Mouse (Mus musculus): Measurements from ENCODE around the gene Gsta4. TPM values are rescaled to one million over a fixed set of nuclear protein-coding genes. Genes with fewer than 3 reads are reported as not detected.

Gene Gsta4
- polyA plus RNA-seq, 1 experiment: 323 TPM

DNA sequence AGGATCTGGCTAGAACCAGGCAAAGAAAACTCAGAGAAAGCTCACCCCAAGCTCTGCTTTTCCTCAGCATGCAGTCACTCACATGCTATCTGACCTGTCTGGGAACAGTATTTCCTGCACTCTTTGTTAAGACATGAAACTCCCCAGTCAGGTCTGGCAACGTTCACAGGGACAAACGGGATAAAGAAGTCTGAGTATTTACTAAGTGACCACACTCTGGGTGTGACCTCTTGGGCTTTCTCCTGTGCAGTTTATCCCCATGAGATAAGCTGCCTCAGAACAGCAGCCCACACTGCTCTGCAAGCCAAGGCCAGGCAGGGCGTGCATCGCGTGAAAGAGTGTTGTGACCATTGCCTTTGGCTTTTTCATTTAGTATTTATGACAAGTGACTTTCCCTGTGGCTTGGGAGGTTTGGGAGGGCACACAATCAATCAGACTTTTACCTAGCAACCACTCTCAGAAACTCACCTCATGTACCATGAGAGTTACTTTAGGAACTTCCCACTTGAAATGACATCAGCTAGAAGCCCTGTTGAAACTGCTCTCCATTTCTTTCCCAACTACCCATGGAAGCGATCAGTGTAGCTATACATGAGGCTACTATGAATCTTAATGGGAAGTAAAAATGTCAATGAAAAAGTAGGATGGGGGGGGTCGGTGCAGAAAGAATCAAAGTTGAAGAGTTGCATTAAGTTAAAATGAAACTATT is 29.9 kb downstream of the Gsta4 start:
- no peak for TF ChIP-seq POLR2A (IDR thresholded peaks at IDR 0.05; ENCODE audit: insufficient read depth, low read length)
- TF ChIP-seq CTCF (IDR thresholded peaks at IDR 0.05; ENCODE audit: low read depth, low read length): no peak
- TF ChIP-seq EP300 (IDR thresholded peaks at IDR 0.05; ENCODE audit: insufficient read depth, low read depth, low read length): no peak

DNA sequence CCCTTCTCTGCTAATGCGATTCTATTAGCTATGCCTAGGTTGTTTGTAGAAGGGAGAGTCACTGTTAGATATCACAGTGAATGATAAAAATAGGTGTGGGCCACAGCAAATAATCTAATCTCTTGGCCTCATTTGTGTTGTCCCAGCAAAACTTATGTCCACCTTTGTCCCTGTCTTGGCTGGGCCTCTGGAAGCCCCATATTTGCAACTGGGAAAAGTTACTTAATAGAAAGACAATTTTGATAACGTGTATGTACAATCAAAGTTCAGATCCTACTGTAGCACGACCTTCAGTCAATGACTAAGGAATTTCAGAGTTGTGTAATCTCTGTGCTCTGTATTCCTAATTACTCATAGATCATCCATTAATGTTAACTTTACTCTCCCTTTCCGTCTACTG is 34.5 kb downstream of the Gsta4 start:
- Histone ChIP-seq H3K9me3 (replicated peaks; ENCODE audit: control insufficient read depth, insufficient read depth, low read length, poor library complexity, severe bottlenecking) (no peaks in the 10 kb centered on the region), H3K27me3 (ENCODE audit: control insufficient read depth, insufficient read depth, low read length, poor library complexity, severe bottlenecking) (no peaks in the 10 kb centered on the region), H3K4me1 (ENCODE audit: control insufficient read depth, insufficient read depth, low read length) (no peaks in the 10 kb centered on the region), H3K9ac (ENCODE audit: low read depth, poor library complexity, severe bottlenecking) (no peak overlapping the region), H3K4me3 (ENCODE audit: low read depth, low read length) (no peak overlapping the region), H3K36me3 (ENCODE audit: control insufficient read depth, insufficient read depth, low read length, poor library complexity, severe bottlenecking) (no peaks in the 10 kb centered on the region), H3K27ac (ENCODE audit: insufficient read depth, low read length) (no peak overlapping the region)
- TF ChIP-seq POLR2A (IDR thresholded peaks at IDR 0.05; ENCODE audit: insufficient read depth, low read length) (no peak), CTCF (IDR thresholded peaks at IDR 0.05; ENCODE audit: low read depth, low read length) (no peak)

More for the DNA sequence above, 29.9 kb downstream of the Gsta4 start:
- Histone ChIP-seq H3K36me3 (ENCODE audit: control insufficient read depth, insufficient read depth, low read length, poor library complexity, severe bottlenecking) (peaks cover 26% of the 10 kb centered on the region), H3K27ac (ENCODE audit: insufficient read depth, low read length) (no peak overlapping the region), H3K4me3 (ENCODE audit: low read depth, low read length) (no peak overlapping the region), H3K4me1 (ENCODE audit: control insufficient read depth, insufficient read depth, low read length) (no peaks in the 10 kb centered on the region), H3K27me3 (ENCODE audit: control insufficient read depth, insufficient read depth, low read length, poor library complexity, severe bottlenecking) (no peaks in the 10 kb centered on the region), H3K9me3 (replicated peaks; ENCODE audit: control insufficient read depth, insufficient read depth, low read length, poor library complexity, severe bottlenecking) (no peaks in the 10 kb centered on the region), H3K9ac (ENCODE audit: low read depth, poor library complexity, severe bottlenecking) (no peak overlapping the region)

DNA sequence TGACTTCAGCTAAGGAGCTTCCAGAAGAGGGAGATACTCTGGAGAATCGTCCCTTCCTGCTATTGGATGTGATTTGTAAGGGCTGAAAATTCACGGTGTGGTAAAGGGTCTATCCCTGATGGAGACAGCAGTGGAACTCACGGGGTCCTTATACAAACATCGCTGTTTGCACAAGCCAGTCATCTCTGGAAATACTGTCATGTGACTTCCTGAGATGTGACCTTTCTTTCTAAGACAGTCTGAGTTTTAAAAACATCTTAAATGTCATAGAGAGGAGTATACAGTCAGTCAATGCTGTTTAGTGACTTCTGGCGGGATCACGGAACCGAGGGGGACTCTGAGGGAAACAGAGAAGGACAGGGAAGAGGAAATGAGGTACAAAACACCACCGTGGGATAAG is 40.0 kb downstream of the Gsta4 start:
- no peak overlapping the region for H3K4me3 ChIP-seq (ENCODE audit: low read depth, low read length)
- no peaks in the 10 kb centered on the region for H3K4me1 ChIP-seq (ENCODE audit: control insufficient read depth, insufficient read depth, low read length)
- no peaks in the 10 kb centered on the region for H3K9me3 ChIP-seq (replicated peaks; ENCODE audit: control insufficient read depth, insufficient read depth, low read length, poor library complexity, severe bottlenecking)
- H3K36me3 ChIP-seq (ENCODE audit: control insufficient read depth, insufficient read depth, low read length, poor library complexity, severe bottlenecking): no peaks in the 10 kb centered on the region
- H3K27ac ChIP-seq (ENCODE audit: insufficient read depth, low read length): no peak overlapping the region
- no peak for TF ChIP-seq EP300 (IDR thresholded peaks at IDR 0.05; ENCODE audit: insufficient read depth, low read depth, low read length)
- TF ChIP-seq POLR2A (IDR thresholded peaks at IDR 0.05; ENCODE audit: insufficient read depth, low read length): no peak
- TF ChIP-seq CTCF (IDR thresholded peaks at IDR 0.05; ENCODE audit: low read depth, low read length): no peak
- no peaks in the 10 kb centered on the region for H3K27me3 ChIP-seq (ENCODE audit: control insufficient read depth, insufficient read depth, low read length, poor library complexity, severe bottlenecking)
- no peak overlapping the region for H3K9ac ChIP-seq (ENCODE audit: low read depth, poor library complexity, severe bottlenecking)

DNA sequence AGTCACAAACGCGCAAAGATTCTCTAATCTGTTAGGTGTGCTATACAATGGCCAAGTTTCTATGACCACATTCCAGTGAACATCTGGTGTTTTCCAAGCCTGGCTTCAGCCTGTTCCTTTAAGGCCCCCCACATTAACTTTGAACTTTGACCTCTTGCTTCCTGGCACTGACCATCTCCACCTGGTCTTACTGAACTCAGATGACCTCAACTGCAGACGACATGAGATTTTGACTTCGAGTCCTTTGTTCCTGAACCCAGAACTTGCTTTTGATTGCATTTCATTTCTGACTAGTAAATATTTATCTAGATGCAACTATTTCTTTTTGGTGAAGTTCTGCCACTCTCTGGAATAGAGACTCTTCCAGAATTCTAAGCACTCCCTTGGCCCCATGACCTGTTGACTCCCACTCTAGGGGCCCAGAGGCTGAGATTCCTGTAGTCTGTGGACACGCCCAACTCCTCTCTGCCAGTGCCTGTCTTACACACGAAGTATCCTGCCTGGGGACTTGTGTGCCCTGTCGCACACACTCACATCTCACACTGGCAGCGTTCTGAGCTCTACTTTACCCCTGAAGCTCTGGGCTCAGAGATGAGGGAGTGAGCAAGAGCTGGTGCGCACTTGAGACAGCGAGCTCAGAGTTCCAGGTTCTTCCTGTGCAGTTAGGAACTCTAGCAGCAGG is 40.8 kb downstream of the Gsta4 start:
- Histone ChIP-seq H3K4me1 (ENCODE audit: control insufficient read depth, insufficient read depth, low read length) (no peaks in the 10 kb centered on the region), H3K36me3 (ENCODE audit: control insufficient read depth, insufficient read depth, low read length, poor library complexity, severe bottlenecking) (no peaks in the 10 kb centered on the region), H3K27ac (ENCODE audit: insufficient read depth, low read length) (no peak overlapping the region), H3K4me3 (ENCODE audit: low read depth, low read length) (no peak overlapping the region), H3K9me3 (replicated peaks; ENCODE audit: control insufficient read depth, insufficient read depth, low read length, poor library complexity, severe bottlenecking) (no peaks in the 10 kb centered on the region), H3K27me3 (ENCODE audit: control insufficient read depth, insufficient read depth, low read length, poor library complexity, severe bottlenecking) (no peaks in the 10 kb centered on the region), H3K9ac (ENCODE audit: low read depth, poor library complexity, severe bottlenecking) (no peak overlapping the region)
- no peak for TF ChIP-seq EP300 (IDR thresholded peaks at IDR 0.05; ENCODE audit: insufficient read depth, low read depth, low read length)
- TF ChIP-seq POLR2A (IDR thresholded peaks at IDR 0.05; ENCODE audit: insufficient read depth, low read length): no peak
- TF ChIP-seq CTCF (IDR thresholded peaks at IDR 0.05; ENCODE audit: low read depth, low read length): no peak

DNA sequence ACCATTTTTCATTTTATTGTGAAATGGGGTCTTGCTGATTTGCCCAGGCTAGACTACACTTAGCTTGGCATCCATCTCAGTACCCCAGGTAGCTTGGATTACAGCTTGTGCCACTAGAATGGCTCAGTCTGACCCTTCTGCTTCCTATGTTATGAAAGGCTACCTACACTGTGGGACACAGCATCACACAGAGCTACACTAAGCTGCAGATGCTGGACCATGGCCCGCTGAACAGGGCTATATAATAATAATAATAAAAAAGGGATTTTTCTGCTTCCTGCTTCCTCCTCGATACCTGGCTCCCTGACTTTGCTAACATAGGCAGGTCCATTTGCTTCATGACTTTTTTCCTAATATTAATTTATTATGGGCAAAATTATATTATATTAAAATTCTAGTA is 41.8 kb downstream of the Gsta4 start:
- Histone ChIP-seq H3K4me1 (ENCODE audit: control insufficient read depth, insufficient read depth, low read length) (no peaks in the 10 kb centered on the region), H3K27ac (ENCODE audit: insufficient read depth, low read length) (no peak overlapping the region), H3K36me3 (ENCODE audit: control insufficient read depth, insufficient read depth, low read length, poor library complexity, severe bottlenecking) (no peaks in the 10 kb centered on the region), H3K27me3 (ENCODE audit: control insufficient read depth, insufficient read depth, low read length, poor library complexity, severe bottlenecking) (no peaks in the 10 kb centered on the region), H3K9me3 (replicated peaks; ENCODE audit: control insufficient read depth, insufficient read depth, low read length, poor library complexity, severe bottlenecking) (no peaks in the 10 kb centered on the region), H3K9ac (ENCODE audit: low read depth, poor library complexity, severe bottlenecking) (no peak overlapping the region), H3K4me3 (ENCODE audit: low read depth, low read length) (no peak overlapping the region)
- no peak for TF ChIP-seq POLR2A (IDR thresholded peaks at IDR 0.05; ENCODE audit: insufficient read depth, low read length)
- no peak for TF ChIP-seq EP300 (IDR thresholded peaks at IDR 0.05; ENCODE audit: insufficient read depth, low read depth, low read length)
- no peak for TF ChIP-seq CTCF (IDR thresholded peaks at IDR 0.05; ENCODE audit: low read depth, low read length)

DNA sequence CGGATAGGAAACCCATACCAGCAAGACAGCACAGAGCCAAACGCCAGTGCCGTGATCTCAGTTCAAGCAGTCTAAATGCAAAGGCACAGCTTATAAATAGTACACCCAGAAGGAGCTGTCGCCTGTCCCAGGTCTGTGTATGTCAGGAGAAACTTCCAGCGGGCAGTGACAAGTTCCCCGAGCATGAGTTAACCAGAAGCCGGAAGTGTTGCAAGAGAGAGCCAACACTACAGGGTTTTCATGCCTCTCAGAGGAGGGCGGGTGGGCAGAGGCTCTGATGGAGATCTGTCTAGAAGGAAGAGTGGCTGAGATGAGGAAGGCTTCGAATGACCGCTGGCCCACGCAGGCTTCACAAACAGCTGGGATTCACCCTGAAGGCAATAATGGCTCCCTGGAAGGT is 42.7 kb downstream of the Gsta4 start:
- Histone ChIP-seq H3K27me3 (ENCODE audit: control insufficient read depth, insufficient read depth, low read length, poor library complexity, severe bottlenecking) (no peaks in the 10 kb centered on the region), H3K9ac (ENCODE audit: low read depth, poor library complexity, severe bottlenecking) (no peak overlapping the region), H3K36me3 (ENCODE audit: control insufficient read depth, insufficient read depth, low read length, poor library complexity, severe bottlenecking) (no peaks in the 10 kb centered on the region), H3K4me1 (ENCODE audit: control insufficient read depth, insufficient read depth, low read length) (no peaks in the 10 kb centered on the region), H3K27ac (ENCODE audit: insufficient read depth, low read length) (no peak overlapping the region), H3K9me3 (replicated peaks; ENCODE audit: control insufficient read depth, insufficient read depth, low read length, poor library complexity, severe bottlenecking) (no peaks in the 10 kb centered on the region), H3K4me3 (ENCODE audit: low read depth, low read length) (no peak overlapping the region)
- no peak for TF ChIP-seq CTCF (IDR thresholded peaks at IDR 0.05; ENCODE audit: low read depth, low read length)
- TF ChIP-seq EP300 (IDR thresholded peaks at IDR 0.05; ENCODE audit: insufficient read depth, low read depth, low read length): no peak
